Mouse (Mus musculus): ENCODE data around the gene Nfe2l1. TPM values are rescaled to one million over a fixed set of nuclear protein-coding genes. Genes with fewer than 3 reads are reported as not detected.
"Not testable (repeated sequence)": the region's sequence is repeated elsewhere in the genome, so short reads cannot be mapped to it uniquely, and the experiment has no call there.

Gene Nfe2l1
- polyA plus RNA-seq, 1 experiment from 2014 or later, result 49.3 TPM

DNA sequence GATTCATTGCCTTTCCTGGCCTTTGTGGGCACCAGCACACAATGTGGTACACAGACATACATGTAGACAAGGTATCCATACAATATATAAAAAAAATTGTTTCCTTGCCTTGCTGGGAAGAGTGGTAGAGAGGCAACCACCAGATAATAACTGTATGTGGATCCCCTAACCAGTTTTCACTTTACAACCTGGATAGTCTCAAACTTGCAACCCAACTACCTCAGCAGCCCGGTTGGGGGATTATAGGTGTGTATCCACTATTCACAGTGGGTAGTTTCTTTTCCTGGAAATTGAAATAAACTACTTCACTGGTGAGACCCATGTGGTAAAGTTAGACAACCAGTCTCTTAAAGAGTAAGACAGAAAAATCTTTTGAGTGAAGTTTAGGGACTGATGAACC is 13.3 kb downstream of the Nfe2l1 start:
- peaks cover 99% of the 10 kb centered on the region for H3K36me3 ChIP-seq (replicated peaks; ENCODE audit: control insufficient read depth, insufficient read depth)
- H3K4me2 ChIP-seq (replicated peaks), result no peak overlapping the region
- H3K4me3 ChIP-seq (replicated peaks; ENCODE audit: low read length), result no peak overlapping the region
- H3K27ac ChIP-seq, result no peak overlapping the region
- WGBS, result 97% methylated on average over 1 of the region's 1 CpGs
- H3K9me3 ChIP-seq (ENCODE audit: control insufficient read depth, low read length), result no peaks in the 10 kb centered on the region
- H3K4me1 ChIP-seq (replicated peaks; ENCODE audit: control insufficient read depth, insufficient read depth, low read length), result no peaks in the 10 kb centered on the region
- ATAC-seq (ENCODE audit: low FRiP score) (no peak), DNase-seq (ENCODE audit: low spot score) (no peak)
- no peak overlapping the region for H3K9ac ChIP-seq
- H3K27me3 ChIP-seq (ENCODE audit: control insufficient read depth, insufficient read depth, low read length), result no peaks in the 10 kb centered on the region

DNA sequence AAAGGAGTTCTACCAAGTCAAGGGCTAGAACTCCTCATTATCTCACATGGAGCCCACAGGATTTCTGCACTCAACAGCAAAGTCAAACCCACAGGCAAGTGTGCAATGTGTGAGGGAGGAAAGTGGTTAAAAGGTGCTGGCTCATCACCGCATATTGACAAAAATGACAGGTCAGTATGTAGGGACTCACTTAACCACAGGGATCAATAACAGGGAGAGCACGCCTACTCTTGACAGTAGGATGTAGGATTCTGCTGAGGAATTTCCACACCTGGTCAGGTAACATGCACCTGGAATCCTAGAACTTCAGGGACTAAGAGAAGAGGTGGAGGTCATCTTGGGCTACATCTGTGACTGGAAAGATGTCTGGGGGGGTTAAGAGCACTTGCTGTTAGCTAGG is 13.9 kb downstream of the Nfe2l1 start:
- DNase-seq (ENCODE audit: low spot score) (no peak), ATAC-seq (ENCODE audit: low FRiP score) (no peak)
- Histone ChIP-seq H3K27ac (no peak overlapping the region), H3K4me1 (replicated peaks; ENCODE audit: control insufficient read depth, insufficient read depth, low read length) (no peaks in the 10 kb centered on the region), H3K9me3 (ENCODE audit: control insufficient read depth, low read length) (no peaks in the 10 kb centered on the region), H3K9ac (no peak overlapping the region), H3K36me3 (replicated peaks; ENCODE audit: control insufficient read depth, insufficient read depth) (peaks cover 98% of the 10 kb centered on the region), H3K27me3 (ENCODE audit: control insufficient read depth, insufficient read depth, low read length) (no peaks in the 10 kb centered on the region), H3K4me2 (replicated peaks) (no peak overlapping the region), H3K4me3 (replicated peaks; ENCODE audit: low read length) (no peak overlapping the region)
- WGBS, result 97% methylated on average over 2 of the region's 2 CpGs

DNA sequence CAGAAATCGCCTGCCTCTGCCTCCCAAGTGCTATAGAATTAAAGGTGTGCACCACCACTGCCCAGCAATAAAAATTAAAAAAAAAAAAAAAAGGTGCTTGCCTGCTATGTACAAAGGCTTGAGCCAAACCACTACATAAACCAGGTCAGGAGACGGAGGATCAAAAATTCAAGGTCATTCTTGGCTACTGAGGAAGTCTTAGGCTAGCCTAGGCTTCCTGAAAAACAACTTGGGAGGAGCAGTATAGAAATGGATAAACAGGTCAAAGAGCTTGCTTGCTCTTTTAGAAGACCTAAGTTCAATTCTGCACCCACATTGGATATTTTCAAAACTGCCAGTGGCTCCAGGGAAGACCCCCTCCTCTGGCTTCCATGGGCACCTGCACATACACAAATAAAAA is 15.3 kb downstream of the Nfe2l1 start:
- no peaks in the 10 kb centered on the region for H3K4me1 ChIP-seq (replicated peaks; ENCODE audit: control insufficient read depth, insufficient read depth, low read length)
- H3K4me3 ChIP-seq (replicated peaks; ENCODE audit: low read length), result no peak overlapping the region
- no peak overlapping the region for H3K4me2 ChIP-seq (replicated peaks)
- H3K36me3 ChIP-seq (replicated peaks; ENCODE audit: control insufficient read depth, insufficient read depth), result peaks cover 97% of the 10 kb centered on the region
- no peak overlapping the region for H3K27ac ChIP-seq
- no peaks in the 10 kb centered on the region for H3K9me3 ChIP-seq (ENCODE audit: control insufficient read depth, low read length)
- DNase-seq (ENCODE audit: low spot score) (no peak), ATAC-seq (ENCODE audit: low FRiP score) (no peak)
- WGBS, result 89% methylated on average over 2 of the region's 2 CpGs
- no peaks in the 10 kb centered on the region for H3K27me3 ChIP-seq (ENCODE audit: control insufficient read depth, insufficient read depth, low read length)
- no peak overlapping the region for H3K9ac ChIP-seq

DNA sequence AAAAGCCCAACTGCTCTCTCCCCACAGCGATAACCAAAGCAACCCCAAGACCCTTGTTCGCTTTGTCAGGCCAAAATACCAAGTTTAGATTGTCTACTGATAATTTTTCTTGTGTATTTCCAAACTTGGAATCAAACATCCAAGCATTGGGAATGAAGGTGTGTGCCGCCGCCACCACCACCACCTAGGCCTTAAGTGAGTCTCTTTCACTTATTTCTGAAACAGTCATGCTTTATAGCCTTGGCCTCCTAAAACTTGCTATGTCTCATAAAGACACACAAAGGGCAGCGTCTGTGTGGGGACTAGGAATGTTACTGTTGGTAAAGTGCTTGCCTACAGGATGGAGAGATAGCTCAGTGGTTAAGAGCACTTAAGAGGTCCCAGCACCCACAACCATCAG is 15.8 kb downstream of the Nfe2l1 start:
- peaks cover 97% of the 10 kb centered on the region for H3K36me3 ChIP-seq (replicated peaks; ENCODE audit: control insufficient read depth, insufficient read depth)
- WGBS, result 92% methylated on average over 5 of the region's 5 CpGs
- no peak overlapping the region for H3K4me2 ChIP-seq (replicated peaks)
- H3K9me3 ChIP-seq (ENCODE audit: control insufficient read depth, low read length), result no peaks in the 10 kb centered on the region
- DNase-seq (ENCODE audit: low spot score) (no peak), ATAC-seq (ENCODE audit: low FRiP score) (no peak)
- no peaks in the 10 kb centered on the region for H3K4me1 ChIP-seq (replicated peaks; ENCODE audit: control insufficient read depth, insufficient read depth, low read length)
- no peak overlapping the region for H3K9ac ChIP-seq
- no peak overlapping the region for H3K4me3 ChIP-seq (replicated peaks; ENCODE audit: low read length)
- no peak overlapping the region for H3K27ac ChIP-seq
- H3K27me3 ChIP-seq (ENCODE audit: control insufficient read depth, insufficient read depth, low read length), result no peaks in the 10 kb centered on the region

DNA sequence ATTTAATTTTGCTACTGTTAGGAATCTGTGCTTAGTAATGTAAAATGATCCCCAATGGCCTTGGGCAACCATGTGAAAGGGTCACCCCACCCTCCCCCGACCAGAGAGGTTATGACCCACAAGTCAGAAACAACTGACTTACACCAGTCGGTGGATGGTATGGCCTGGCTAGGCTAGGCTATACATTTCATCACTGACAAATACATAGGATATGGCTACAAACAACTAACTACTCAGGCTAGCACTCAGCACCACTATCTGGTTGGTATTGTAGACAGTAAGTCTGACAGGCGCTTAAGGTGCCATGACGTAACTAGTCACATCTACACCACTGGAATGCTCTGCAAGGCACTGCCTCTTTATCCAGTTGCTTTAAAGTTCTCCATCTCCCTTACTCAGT is 16.3 kb downstream of the Nfe2l1 start:
- DNase-seq (ENCODE audit: low spot score) (no peak), ATAC-seq (ENCODE audit: low FRiP score) (no peak)
- Histone ChIP-seq H3K4me1 (replicated peaks; ENCODE audit: control insufficient read depth, insufficient read depth, low read length) (no peaks in the 10 kb centered on the region), H3K4me2 (replicated peaks) (no peak overlapping the region), H3K36me3 (replicated peaks; ENCODE audit: control insufficient read depth, insufficient read depth) (peaks cover 97% of the 10 kb centered on the region), H3K9ac (no peak overlapping the region), H3K27me3 (ENCODE audit: control insufficient read depth, insufficient read depth, low read length) (no peaks in the 10 kb centered on the region), H3K27ac (no peak overlapping the region), H3K9me3 (ENCODE audit: control insufficient read depth, low read length) (no peaks in the 10 kb centered on the region), H3K4me3 (replicated peaks; ENCODE audit: low read length) (no peak overlapping the region)
- WGBS, result 88% methylated on average over 4 of the region's 4 CpGs

DNA sequence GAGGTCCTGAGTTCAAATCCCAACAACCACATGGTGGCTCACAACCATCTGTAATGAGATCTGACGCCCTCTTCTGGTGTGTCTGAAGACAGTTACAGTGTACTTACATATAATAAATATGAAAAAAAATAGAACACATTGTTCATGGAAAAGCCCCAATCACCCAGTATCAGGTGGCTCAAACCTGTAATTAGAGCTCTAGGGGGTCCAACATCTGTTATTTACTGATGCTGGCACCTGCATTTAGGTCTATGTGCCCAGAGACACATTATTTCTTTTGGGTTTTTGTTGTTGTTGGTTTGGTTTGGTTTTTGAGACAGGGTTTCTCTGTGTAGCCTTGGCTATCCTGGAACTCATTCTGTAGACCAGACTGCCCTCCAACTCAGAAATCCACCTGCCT is 18.6 kb downstream of the Nfe2l1 start:
- 91% methylated on average over 1 of the region's 1 CpGs for WGBS

DNA sequence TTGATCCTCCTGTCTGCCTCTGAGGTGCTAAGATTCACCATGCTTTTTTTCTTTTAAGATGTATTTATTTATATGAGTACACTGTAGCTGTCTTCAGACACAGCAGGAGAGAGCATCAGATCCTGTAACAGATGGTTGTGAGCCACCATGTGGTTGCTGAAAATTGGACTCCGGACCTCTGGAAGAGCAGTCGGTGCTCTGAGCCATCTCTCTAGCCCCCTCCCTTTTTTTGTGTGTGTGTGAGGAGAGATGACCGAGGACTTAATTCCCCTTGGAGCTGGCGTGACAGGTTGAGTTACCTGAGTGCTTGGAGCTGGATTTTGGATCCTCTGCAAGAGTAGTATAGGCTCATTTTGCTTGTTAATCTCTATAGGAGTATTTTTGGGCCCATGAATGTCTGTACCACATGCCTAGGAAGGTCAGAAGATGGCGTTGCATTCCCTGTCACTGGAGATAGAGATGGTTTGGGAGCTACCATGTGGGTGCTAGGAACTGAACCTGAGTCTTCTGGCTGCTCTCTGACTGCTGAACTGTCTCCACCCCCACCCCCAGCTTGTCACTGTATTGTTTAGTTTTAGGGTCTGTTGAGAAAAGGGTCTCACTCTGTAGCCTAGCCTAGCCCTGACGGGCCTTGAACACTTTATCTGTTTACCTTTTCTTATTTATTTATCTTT is 20.1 kb downstream of the Nfe2l1 start:
- ATAC-seq (ENCODE audit: low FRiP score), result no peak
- WGBS, result 88% methylated on average over 6 of the region's 6 CpGs
- Histone ChIP-seq H3K4me2 (replicated peaks) (no peak overlapping the region), H3K27ac (no peak overlapping the region), H3K4me3 (replicated peaks; ENCODE audit: low read length) (no peak overlapping the region), H3K9ac (no peak overlapping the region), H3K27me3 (ENCODE audit: control insufficient read depth, insufficient read depth, low read length) (no peaks in the 10 kb centered on the region), H3K4me1 (replicated peaks; ENCODE audit: control insufficient read depth, insufficient read depth, low read length) (no peaks in the 10 kb centered on the region), H3K36me3 (replicated peaks; ENCODE audit: control insufficient read depth, insufficient read depth) (peaks cover 97% of the 10 kb centered on the region), H3K9me3 (ENCODE audit: control insufficient read depth, low read length) (no peaks in the 10 kb centered on the region)
- no peak for DNase-seq (ENCODE audit: low spot score)

More for the DNA sequence above, 18.6 kb downstream of the Nfe2l1 start:
- not testable (repeated sequence) for H3K9me3 ChIP-seq (ENCODE audit: control insufficient read depth, low read length); H3K27ac ChIP-seq; H3K9ac ChIP-seq; ATAC-seq (ENCODE audit: low FRiP score); H3K4me3 ChIP-seq (replicated peaks; ENCODE audit: low read length); H3K27me3 ChIP-seq (ENCODE audit: control insufficient read depth, insufficient read depth, low read length); H3K4me2 ChIP-seq (replicated peaks); DNase-seq (ENCODE audit: low spot score); H3K4me1 ChIP-seq (replicated peaks; ENCODE audit: control insufficient read depth, insufficient read depth, low read length)
- peaks cover 97% of the 10 kb centered on the region for H3K36me3 ChIP-seq (replicated peaks; ENCODE audit: control insufficient read depth, insufficient read depth)

DNA sequence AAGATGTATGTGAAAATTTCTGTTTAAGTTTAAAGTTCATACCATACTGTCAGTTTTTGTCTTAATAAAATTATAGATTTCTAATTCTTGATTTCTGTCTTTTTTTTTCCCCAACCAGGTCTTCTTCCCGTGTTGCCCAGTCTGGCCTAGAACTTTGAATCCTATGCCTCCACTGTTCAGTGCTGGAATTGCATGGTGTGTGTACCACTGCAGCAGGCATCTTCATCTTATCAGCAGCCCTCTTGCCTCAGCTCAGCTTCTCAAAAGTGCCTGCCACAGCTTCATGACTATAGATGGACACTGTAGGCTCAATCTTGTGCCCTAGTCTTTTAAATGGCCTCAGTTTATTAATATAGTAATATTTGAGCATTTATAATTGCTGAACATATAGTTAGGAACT is 21.7 kb downstream of the Nfe2l1 start:
- H3K9ac ChIP-seq, result no peak overlapping the region
- no peak overlapping the region for H3K4me3 ChIP-seq (replicated peaks; ENCODE audit: low read length)
- no peak overlapping the region for H3K27ac ChIP-seq
- whole genome bisulfite sequencing, result 68% methylated on average over 1 of the region's 1 CpGs
- H3K27me3 ChIP-seq (ENCODE audit: control insufficient read depth, insufficient read depth, low read length), result no peaks in the 10 kb centered on the region
- peaks cover 97% of the 10 kb centered on the region for H3K36me3 ChIP-seq (replicated peaks; ENCODE audit: control insufficient read depth, insufficient read depth)
- no peak overlapping the region for H3K4me2 ChIP-seq (replicated peaks)
- no peak for ATAC-seq (ENCODE audit: low FRiP score)
- no peaks in the 10 kb centered on the region for H3K9me3 ChIP-seq (ENCODE audit: control insufficient read depth, low read length)
- H3K4me1 ChIP-seq (replicated peaks; ENCODE audit: control insufficient read depth, insufficient read depth, low read length), result no peaks in the 10 kb centered on the region
- DNase-seq (ENCODE audit: low spot score), result no peak

DNA sequence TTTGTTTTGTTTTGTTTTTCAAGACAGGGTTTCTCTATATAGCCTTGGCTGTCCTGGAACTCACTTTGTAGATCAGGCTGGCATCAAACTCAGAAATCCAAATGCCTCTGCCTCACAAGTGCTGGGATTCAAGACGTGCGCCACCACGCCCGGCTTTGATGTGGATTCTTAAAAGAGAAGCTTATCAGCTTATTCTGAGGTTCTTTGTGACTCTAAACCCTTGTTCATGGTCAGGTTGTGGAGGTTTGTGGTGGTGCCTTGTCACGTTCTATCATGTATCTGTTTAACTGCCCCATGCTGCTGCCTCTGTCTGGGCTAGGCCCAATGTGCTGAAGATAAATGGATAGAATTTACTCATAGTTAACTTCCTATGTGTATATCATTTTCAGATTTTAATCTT is 24.2 kb downstream of the Nfe2l1 start:
- no peak for ATAC-seq (ENCODE audit: low FRiP score)
- no peak for DNase-seq (ENCODE audit: low spot score)
- H3K4me2 ChIP-seq (replicated peaks), result no peak overlapping the region
- no peak overlapping the region for H3K9ac ChIP-seq
- no peak overlapping the region for H3K4me3 ChIP-seq (replicated peaks; ENCODE audit: low read length)
- H3K36me3 ChIP-seq (replicated peaks; ENCODE audit: control insufficient read depth, insufficient read depth), result peaks cover 100% of the 10 kb centered on the region
- H3K9me3 ChIP-seq (ENCODE audit: control insufficient read depth, low read length), result no peaks in the 10 kb centered on the region
- H3K27ac ChIP-seq, result no peak overlapping the region
- H3K4me1 ChIP-seq (replicated peaks; ENCODE audit: control insufficient read depth, insufficient read depth, low read length), result no peaks in the 10 kb centered on the region
- no peaks in the 10 kb centered on the region for H3K27me3 ChIP-seq (ENCODE audit: control insufficient read depth, insufficient read depth, low read length)
- WGBS, result 96% methylated on average over 5 of the region's 5 CpGs

DNA sequence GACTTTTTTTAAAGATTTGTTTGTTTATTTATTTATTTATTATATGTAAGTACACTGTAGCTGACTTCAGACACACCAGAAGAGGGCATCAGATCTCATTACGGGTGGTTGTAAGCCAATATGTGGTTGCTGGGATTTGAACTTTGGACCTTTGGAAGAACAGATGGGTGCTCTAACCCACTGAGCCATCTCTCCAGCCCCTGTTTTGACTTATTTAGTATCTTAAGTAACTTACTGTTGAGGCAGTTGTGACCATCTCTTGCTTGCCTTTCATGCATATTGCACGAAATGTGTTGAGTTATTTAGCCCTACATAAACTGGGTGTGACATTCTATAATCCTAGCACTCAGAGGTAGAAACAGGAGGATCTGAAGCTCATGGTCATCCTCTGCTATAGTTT is 30.3 kb downstream of the Nfe2l1 start:
- Histone ChIP-seq H3K9ac (no peak overlapping the region), H3K27me3 (ENCODE audit: control insufficient read depth, insufficient read depth, low read length) (no peaks in the 10 kb centered on the region), H3K4me1 (replicated peaks; ENCODE audit: control insufficient read depth, insufficient read depth, low read length) (no peaks in the 10 kb centered on the region), H3K9me3 (ENCODE audit: control insufficient read depth, low read length) (no peaks in the 10 kb centered on the region), H3K27ac (no peak overlapping the region), H3K4me3 (replicated peaks; ENCODE audit: low read length) (no peak overlapping the region), H3K36me3 (replicated peaks; ENCODE audit: control insufficient read depth, insufficient read depth) (peaks cover 52% of the 10 kb centered on the region), H3K4me2 (replicated peaks) (no peak overlapping the region)
- no peak for ATAC-seq (ENCODE audit: low FRiP score)
- DNase-seq (ENCODE audit: low spot score), result no peak
- WGBS, result 94% methylated on average over 2 of the region's 2 CpGs
